Mouse (Mus musculus) cortical plate, adult 2 months (tissue): Measurements from ENCODE around the gene Pip5k1b.
"Not testable (repeated sequence)": the region's sequence is repeated elsewhere in the genome, so short reads cannot be mapped to it uniquely, and the experiment has no call there.

Source experiments
- CTCF ChIP-seq: fragments of 200-500 bp; IDR thresholded peaks from 2 replicates; pipeline ENCODE4 v1.5.1; 2011; ENCODE audit warnings: mild to moderate bottlenecking, control low read depth, low read length; ENCODE audit not compliant: insufficient read depth; ENCODE audit errors: extremely low read depth
- POLR2A ChIP-seq: fragments of 200-500 bp; IDR thresholded peaks from 2 replicates; pipeline ENCODE4 v1.6.1; 2011; ENCODE audit warnings: mild to moderate bottlenecking, low read length, control low read depth; ENCODE audit not compliant: insufficient read depth; ENCODE audit errors: extremely low read depth

DNA sequence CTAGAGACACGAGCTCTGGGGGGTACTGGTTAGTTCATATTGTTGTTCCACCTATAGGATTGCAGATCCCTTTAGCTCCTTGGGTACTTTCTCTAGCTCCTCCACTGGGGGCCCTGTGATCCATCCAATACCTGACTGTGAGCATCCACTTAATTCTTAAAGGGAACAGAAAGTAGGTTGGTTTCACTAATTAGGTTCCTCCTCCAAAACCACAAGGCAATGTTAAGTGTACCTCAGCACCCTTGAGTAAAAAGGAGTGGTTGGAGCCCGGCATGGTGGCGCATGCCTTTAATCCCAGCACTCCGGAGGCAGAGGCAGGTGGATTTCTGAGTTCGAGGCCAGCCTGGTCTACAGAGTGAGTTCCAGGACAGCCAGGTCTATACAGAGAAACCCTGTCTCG is 3.0 kb downstream of the Pip5k1b start:
- not testable (repeated sequence) for TF ChIP-seq POLR2A, CTCF
